Mouse (Mus musculus): Measurements from ENCODE around the gene Ccr7. TPM values are rescaled to one million over a fixed set of nuclear protein-coding genes. Genes with fewer than 3 reads are reported as not detected.

The Ccr7 gene
- polyA plus RNA-seq, 1 experiment: not detected

- Histone ChIP-seq H3K27ac (ENCODE audit: insufficient read depth, low read depth, low read length) (no peak overlapping the region), H3K4me3 (ENCODE audit: insufficient read depth, low read length) (no peak overlapping the region), H3K4me1 (ENCODE audit: control insufficient read depth, insufficient read depth, low read length) (no peaks in the 10 kb centered on the region)
- TF ChIP-seq CTCF (IDR thresholded peaks at IDR 0.05; ENCODE audit: low read depth, low read length): no peak
- TF ChIP-seq POLR2A (IDR thresholded peaks at IDR 0.05; ENCODE audit: borderline replicate concordance, low read depth, low read length): no peak
Observed at GRCm38 (mm10) chr11:99096417-99096816, 58.5 kb downstream of the Ccr7 start.

GRCm38 (mm10) chr11:99095759-99096158 is 59.1 kb downstream of the Ccr7 start:
- H3K4me1 ChIP-seq (ENCODE audit: control insufficient read depth, insufficient read depth, low read length): no peaks in the 10 kb centered on the region
- no peak overlapping the region for H3K27ac ChIP-seq (ENCODE audit: insufficient read depth, low read depth, low read length)
- TF ChIP-seq CTCF (IDR thresholded peaks at IDR 0.05; ENCODE audit: low read depth, low read length): no peak
- TF ChIP-seq POLR2A (IDR thresholded peaks at IDR 0.05; ENCODE audit: borderline replicate concordance, low read depth, low read length): no peak
- H3K4me3 ChIP-seq (ENCODE audit: insufficient read depth, low read length): no peak overlapping the region

GRCm38 (mm10) chr11:99094911-99095676 is 59.8 kb downstream of the Ccr7 start:
- Histone ChIP-seq H3K4me1 (ENCODE audit: control insufficient read depth, insufficient read depth, low read length) (no peaks in the 10 kb centered on the region), H3K4me3 (ENCODE audit: insufficient read depth, low read length) (no peak overlapping the region), H3K27ac (ENCODE audit: insufficient read depth, low read depth, low read length) (no peak overlapping the region)
- TF ChIP-seq POLR2A (IDR thresholded peaks at IDR 0.05; ENCODE audit: borderline replicate concordance, low read depth, low read length) (no peak), CTCF (IDR thresholded peaks at IDR 0.05; ENCODE audit: low read depth, low read length) (no peak)

Other genes with a start within 250 kb of the Ccr7 start
- 4.8 and 6.9 TPM in 2 replicates for gene Cdc6, start 247.3 kb downstream of the Ccr7 start, polyA plus RNA-seq (2012; ENCODE audit: insufficient read depth, insufficient read length, missing spikeins)
- gene Rara, start 227.3 kb downstream of the Ccr7 start, polyA plus RNA-seq (2012; ENCODE audit: insufficient read depth, insufficient read length, missing spikeins): 24.0 and 25.9 TPM in 2 replicates
- not detected in 2 replicates for gene Gjd3, start 172.1 kb downstream of the Ccr7 start, polyA plus RNA-seq (2012; ENCODE audit: insufficient read depth, insufficient read length, missing spikeins)
- gene Top2a, start 130.9 kb downstream of the Ccr7 start, polyA plus RNA-seq (2012; ENCODE audit: insufficient read depth, insufficient read length, missing spikeins): 135 and 154 TPM in 2 replicates
- gene Igfbp4, start 113.8 kb downstream of the Ccr7 start, polyA plus RNA-seq (2012; ENCODE audit: insufficient read depth, insufficient read length, missing spikeins): 372 and 390 TPM in 2 replicates
- gene Tns4, start 65.8 kb downstream of the Ccr7 start, polyA plus RNA-seq (2012; ENCODE audit: insufficient read depth, insufficient read length, missing spikeins): 1.6 and 2.0 TPM in 2 replicates
- gene Smarce1, start 75.9 kb upstream of the Ccr7 start, polyA plus RNA-seq (2012; ENCODE audit: insufficient read depth, insufficient read length, missing spikeins): 98.6 and 111 TPM in 2 replicates
- not detected in 2 replicates for gene Krt222, start 89.0 kb upstream of the Ccr7 start, polyA plus RNA-seq (2012; ENCODE audit: insufficient read depth, insufficient read length, missing spikeins)
- not detected in 2 replicates for gene Krt24, start 130.2 kb upstream of the Ccr7 start, polyA plus RNA-seq (2012; ENCODE audit: insufficient read depth, insufficient read length, missing spikeins)
- gene Krt25, start 167.9 kb upstream of the Ccr7 start, polyA plus RNA-seq (2012; ENCODE audit: insufficient read depth, insufficient read length, missing spikeins): not detected in 2 replicates
- gene Krt26, start 182.9 kb upstream of the Ccr7 start, polyA plus RNA-seq (2012; ENCODE audit: insufficient read depth, insufficient read length, missing spikeins): not detected in 2 replicates
- gene Krt27, start 196.0 kb upstream of the Ccr7 start, polyA plus RNA-seq (2012; ENCODE audit: insufficient read depth, insufficient read length, missing spikeins): not detected in 2 replicates
- not detected in 2 replicates for gene Krt28, start 219.8 kb upstream of the Ccr7 start, polyA plus RNA-seq (2012; ENCODE audit: insufficient read depth, insufficient read length, missing spikeins)
- 5.0 and 6.4 TPM in 2 replicates for gene Krt10, start 234.3 kb upstream of the Ccr7 start, polyA plus RNA-seq (2012; ENCODE audit: insufficient read depth, insufficient read length, missing spikeins)

Measured in bone marrow macrophage, adult 2 months (primary cell).